Mouse (Mus musculus): ENCODE measurements at regions not wholly inside any gene's neighbourhood (a gene's known extent, or its start where the extent isn't known, plus 50 kb on each side); places are given as distances from the start of the nearest gene placed in this dataset.

GRCm38 (mm10) chr7:124915637-124916036 is 528.8 kb upstream of the Kdm8 start:
- WGBS: 74% methylated on average over 5 of the region's 5 CpGs
- H3K27ac ChIP-seq (ENCODE audit: low read length): no peak overlapping the region
- no peak overlapping the region for H3K9ac ChIP-seq (ENCODE audit: low read length)

GRCm38 (mm10) chr7:124917606-124918120 is 526.8 kb upstream of the Kdm8 start:
- H3K4me1 ChIP-seq (ENCODE audit: control insufficient read depth, insufficient read depth, low read length): no peaks in the 10 kb centered on the region
- H3K4me2 ChIP-seq (ENCODE audit: low read depth, low read length): no peak overlapping the region
- ATAC-seq (replicated peaks; ENCODE audit: extremely low read depth, insufficient read depth, low FRiP score): no peak
- WGBS: 32% methylated on average over 5 of the region's 5 CpGs
- no peak overlapping the region for H3K27ac ChIP-seq (ENCODE audit: low read length)
- H3K36me3 ChIP-seq (ENCODE audit: control insufficient read depth, insufficient read depth): no peaks in the 10 kb centered on the region
- H3K9me3 ChIP-seq (replicated peaks; ENCODE audit: control insufficient read depth, low read length): no peaks in the 10 kb centered on the region
- no peak overlapping the region for H3K9ac ChIP-seq (ENCODE audit: low read length)
- no peak overlapping the region for H3K4me3 ChIP-seq (ENCODE audit: low read length)
- H3K27me3 ChIP-seq (ENCODE audit: control insufficient read depth, insufficient read depth, low read length): no peaks in the 10 kb centered on the region

More at GRCm38 (mm10) chr7:124915637-124916036, 528.8 kb upstream of the Kdm8 start:
- Histone ChIP-seq H3K4me2 (ENCODE audit: low read depth, low read length) (no peak overlapping the region), H3K9me3 (replicated peaks; ENCODE audit: control insufficient read depth, low read length) (no peaks in the 10 kb centered on the region), H3K27me3 (ENCODE audit: control insufficient read depth, insufficient read depth, low read length) (no peaks in the 10 kb centered on the region), H3K36me3 (ENCODE audit: control insufficient read depth, insufficient read depth) (no peaks in the 10 kb centered on the region), H3K4me3 (ENCODE audit: low read length) (no peak overlapping the region), H3K4me1 (ENCODE audit: control insufficient read depth, insufficient read depth, low read length) (no peaks in the 10 kb centered on the region)
- ATAC-seq (replicated peaks; ENCODE audit: extremely low read depth, insufficient read depth, low FRiP score): no peak

- ATAC-seq (replicated peaks; ENCODE audit: extremely low read depth, insufficient read depth, low FRiP score): no peak
- Histone ChIP-seq H3K27ac (ENCODE audit: low read length) (no peak overlapping the region), H3K36me3 (ENCODE audit: control insufficient read depth, insufficient read depth) (no peaks in the 10 kb centered on the region), H3K9me3 (replicated peaks; ENCODE audit: control insufficient read depth, low read length) (no peaks in the 10 kb centered on the region), H3K4me2 (ENCODE audit: low read depth, low read length) (no peak overlapping the region), H3K27me3 (ENCODE audit: control insufficient read depth, insufficient read depth, low read length) (no peaks in the 10 kb centered on the region), H3K9ac (ENCODE audit: low read length) (no peak overlapping the region), H3K4me3 (ENCODE audit: low read length) (no peak overlapping the region), H3K4me1 (ENCODE audit: control insufficient read depth, insufficient read depth, low read length) (no peaks in the 10 kb centered on the region)
- 78% methylated on average over 7 of the region's 7 CpGs for WGBS
Measured at GRCm38 (mm10) chr7:124922806-124923205, 521.7 kb upstream of the Kdm8 start.

- Histone ChIP-seq H3K27me3 (ENCODE audit: control insufficient read depth, insufficient read depth, low read length) (no peaks in the 10 kb centered on the region), H3K9ac (ENCODE audit: low read length) (no peak overlapping the region), H3K4me1 (ENCODE audit: control insufficient read depth, insufficient read depth, low read length) (no peaks in the 10 kb centered on the region), H3K27ac (ENCODE audit: low read length) (no peak overlapping the region), H3K4me2 (ENCODE audit: low read depth, low read length) (no peak overlapping the region), H3K4me3 (ENCODE audit: low read length) (no peak overlapping the region), H3K36me3 (ENCODE audit: control insufficient read depth, insufficient read depth) (no peaks in the 10 kb centered on the region), H3K9me3 (replicated peaks; ENCODE audit: control insufficient read depth, low read length) (no peaks in the 10 kb centered on the region)
- no peak for ATAC-seq (replicated peaks; ENCODE audit: extremely low read depth, insufficient read depth, low FRiP score)
- WGBS: 70% methylated on average over 3 of the region's 3 CpGs
Measured at GRCm38 (mm10) chr7:124933573-124933972, 510.9 kb upstream of the Kdm8 start.

- no peaks in the 10 kb centered on the region for H3K4me1 ChIP-seq (ENCODE audit: control insufficient read depth, insufficient read depth, low read length)
- ATAC-seq (replicated peaks; ENCODE audit: extremely low read depth, insufficient read depth, low FRiP score): no peak
- no peak overlapping the region for H3K4me3 ChIP-seq (ENCODE audit: low read length)
- H3K27me3 ChIP-seq (ENCODE audit: control insufficient read depth, insufficient read depth, low read length): no peaks in the 10 kb centered on the region
- WGBS: 67% methylated on average over 1 of the region's 1 CpGs
- no peak overlapping the region for H3K27ac ChIP-seq (ENCODE audit: low read length)
- H3K4me2 ChIP-seq (ENCODE audit: low read depth, low read length): no peak overlapping the region
- no peaks in the 10 kb centered on the region for H3K36me3 ChIP-seq (ENCODE audit: control insufficient read depth, insufficient read depth)
- no peaks in the 10 kb centered on the region for H3K9me3 ChIP-seq (replicated peaks; ENCODE audit: control insufficient read depth, low read length)
- H3K9ac ChIP-seq (ENCODE audit: low read length): no peak overlapping the region
Measured at GRCm38 (mm10) chr7:124939357-124939756, 505.1 kb upstream of the Kdm8 start.

GRCm38 (mm10) chr7:124941527-124941926 is 502.9 kb upstream of the Kdm8 start:
- Histone ChIP-seq H3K9ac (ENCODE audit: low read length) (no peak overlapping the region), H3K4me1 (ENCODE audit: control insufficient read depth, insufficient read depth, low read length) (no peaks in the 10 kb centered on the region), H3K4me2 (ENCODE audit: low read depth, low read length) (no peak overlapping the region), H3K9me3 (replicated peaks; ENCODE audit: control insufficient read depth, low read length) (no peaks in the 10 kb centered on the region), H3K4me3 (ENCODE audit: low read length) (no peak overlapping the region), H3K27ac (ENCODE audit: low read length) (no peak overlapping the region), H3K27me3 (ENCODE audit: control insufficient read depth, insufficient read depth, low read length) (no peaks in the 10 kb centered on the region), H3K36me3 (ENCODE audit: control insufficient read depth, insufficient read depth) (no peaks in the 10 kb centered on the region)
- 63% methylated on average over 4 of the region's 4 CpGs for WGBS
- no peak for ATAC-seq (replicated peaks; ENCODE audit: extremely low read depth, insufficient read depth, low FRiP score)

DNA sequence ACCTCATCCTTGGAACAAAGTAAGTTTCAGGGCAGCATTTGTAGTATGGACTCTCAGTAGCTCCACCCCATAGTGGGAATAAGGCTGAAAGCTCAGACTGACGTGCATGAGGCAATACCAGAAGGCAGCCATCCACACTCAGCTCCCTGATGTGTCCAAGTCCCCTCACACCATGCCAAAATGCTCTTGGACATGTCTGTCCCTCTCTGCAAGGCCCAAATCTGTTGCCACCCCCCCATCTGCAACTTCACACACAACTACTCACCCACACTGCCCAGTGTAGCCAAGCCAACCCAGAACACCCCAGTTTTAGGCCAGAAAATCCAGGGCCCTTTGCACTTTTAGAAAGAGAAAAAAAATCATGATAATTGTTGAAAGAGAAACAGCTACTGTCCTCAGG is 498.1 kb upstream of the Kdm8 start:
- no peaks in the 10 kb centered on the region for H3K27me3 ChIP-seq (ENCODE audit: control insufficient read depth, insufficient read depth, low read length)
- H3K4me2 ChIP-seq (ENCODE audit: low read depth, low read length): no peak overlapping the region
- H3K36me3 ChIP-seq (ENCODE audit: control insufficient read depth, insufficient read depth): no peaks in the 10 kb centered on the region
- H3K9me3 ChIP-seq (replicated peaks; ENCODE audit: control insufficient read depth, low read length): no peaks in the 10 kb centered on the region
- no peak overlapping the region for H3K9ac ChIP-seq (ENCODE audit: low read length)
- ATAC-seq (replicated peaks; ENCODE audit: extremely low read depth, insufficient read depth, low FRiP score): no peak
- no peak overlapping the region for H3K4me3 ChIP-seq (ENCODE audit: low read length)
- 52% methylated on average over 1 of the region's 1 CpGs for WGBS
- no peak overlapping the region for H3K27ac ChIP-seq (ENCODE audit: low read length)
- H3K4me1 ChIP-seq (ENCODE audit: control insufficient read depth, insufficient read depth, low read length): no peaks in the 10 kb centered on the region

DNA sequence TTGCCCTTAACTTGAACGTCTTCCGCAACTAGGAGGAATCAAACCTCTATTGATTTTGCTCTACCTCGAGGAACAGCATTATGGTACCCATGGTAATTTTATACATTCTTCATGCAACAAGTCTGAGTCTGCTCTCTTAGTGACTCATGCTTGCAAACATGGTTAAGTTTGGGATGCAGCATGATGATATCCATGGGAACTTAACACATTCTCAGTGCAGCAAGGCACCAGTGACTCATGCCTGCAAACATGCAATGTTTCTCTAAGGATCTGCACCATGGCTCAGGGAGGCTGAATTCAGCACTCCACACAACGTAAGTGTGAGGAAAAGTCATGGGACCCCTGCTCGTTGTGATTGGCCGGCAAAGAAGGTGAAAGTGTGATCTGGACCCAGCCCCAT is 487.1 kb upstream of the Kdm8 start:
- H3K27ac ChIP-seq (ENCODE audit: low read length): no peak overlapping the region
- no peak overlapping the region for H3K9ac ChIP-seq (ENCODE audit: low read length)
- H3K36me3 ChIP-seq (ENCODE audit: control insufficient read depth, insufficient read depth): no peaks in the 10 kb centered on the region
- no peaks in the 10 kb centered on the region for H3K27me3 ChIP-seq (ENCODE audit: control insufficient read depth, insufficient read depth, low read length)
- 73% methylated on average over 6 of the region's 6 CpGs for WGBS
- H3K4me3 ChIP-seq (ENCODE audit: low read length): no peak overlapping the region
- no peaks in the 10 kb centered on the region for H3K4me1 ChIP-seq (ENCODE audit: control insufficient read depth, insufficient read depth, low read length)
- H3K9me3 ChIP-seq (replicated peaks; ENCODE audit: control insufficient read depth, low read length): no peaks in the 10 kb centered on the region
- H3K4me2 ChIP-seq (ENCODE audit: low read depth, low read length): no peak overlapping the region
- ATAC-seq (replicated peaks; ENCODE audit: extremely low read depth, insufficient read depth, low FRiP score): no peak

DNA sequence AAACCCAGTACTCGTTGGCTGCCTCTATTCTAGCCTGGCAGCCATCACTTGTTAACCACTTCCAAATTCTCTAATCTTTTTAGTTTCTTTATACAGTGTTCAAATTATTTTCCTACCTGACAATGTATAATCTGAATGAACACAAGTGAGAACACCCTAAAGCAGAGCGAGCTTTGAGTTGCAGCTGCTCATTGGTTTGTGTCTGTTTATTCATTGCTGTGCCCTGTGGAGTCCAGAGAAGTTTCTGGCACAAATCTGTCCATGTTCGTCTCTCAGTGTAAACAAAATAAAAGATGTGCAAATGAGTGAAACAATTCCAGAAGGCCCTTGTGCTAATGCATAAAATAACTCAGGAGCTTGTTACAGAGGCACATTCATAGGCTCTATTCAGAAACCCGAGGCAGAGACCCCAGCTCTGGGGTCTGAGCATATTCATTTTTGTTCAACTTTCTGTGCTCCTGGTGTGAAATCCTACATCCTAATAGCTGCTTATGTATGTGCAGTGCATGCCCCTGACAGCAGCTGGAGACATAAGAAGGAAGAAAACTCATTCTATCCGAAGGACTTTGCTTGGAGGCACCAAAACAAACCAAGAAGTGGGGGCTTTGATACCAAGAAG is 469.5 kb upstream of the Kdm8 start:
- no peaks in the 10 kb centered on the region for H3K4me1 ChIP-seq (ENCODE audit: control insufficient read depth, insufficient read depth, low read length)
- no peak overlapping the region for H3K27ac ChIP-seq (ENCODE audit: low read length)
- 58% methylated on average over 5 of the region's 5 CpGs for WGBS
- H3K27me3 ChIP-seq (ENCODE audit: control insufficient read depth, insufficient read depth, low read length): no peaks in the 10 kb centered on the region
- H3K9me3 ChIP-seq (replicated peaks; ENCODE audit: control insufficient read depth, low read length): no peaks in the 10 kb centered on the region
- H3K36me3 ChIP-seq (ENCODE audit: control insufficient read depth, insufficient read depth): no peaks in the 10 kb centered on the region
- H3K4me2 ChIP-seq (ENCODE audit: low read depth, low read length): no peak overlapping the region
- no peak for ATAC-seq (replicated peaks; ENCODE audit: extremely low read depth, insufficient read depth, low FRiP score)
- H3K4me3 ChIP-seq (ENCODE audit: low read length): no peak overlapping the region
- no peak overlapping the region for H3K9ac ChIP-seq (ENCODE audit: low read length)

Measured in heart, embryonic 16.5 days (tissue).